Mouse (Mus musculus) small intestine, adult 2 months (tissue): ENCODE results near the gene Zcchc24. TPM values are rescaled to one million over a fixed set of nuclear protein-coding genes. Genes with fewer than 3 reads are reported as not detected.

Experiments
- H3K27ac ChIP-seq: fragments of 200-500 bp; 2 replicates; pipeline ENCODE4 v1.5.1; 2012; ENCODE audit warnings: low read depth, low read length, control low read depth, inconsistent platforms; ENCODE audit not compliant: insufficient read depth
- H3K27me3 ChIP-seq: fragments of 200-500 bp; 2 replicates; pipeline ENCODE4 v1.6.1; 2012; ENCODE audit warnings: mild to moderate bottlenecking, moderate library complexity, low read length, inconsistent platforms; ENCODE audit not compliant: control insufficient read depth, insufficient read depth
- H3K36me3 ChIP-seq: fragments of 200-500 bp; 2 replicates; pipeline ENCODE4 v1.6.1; 2012; ENCODE audit warnings: mild to moderate bottlenecking, low read length, control low read depth, inconsistent platforms; ENCODE audit not compliant: control insufficient read depth, insufficient read depth
- H3K4me1 ChIP-seq: fragments of 200-500 bp; 2 replicates; pipeline ENCODE4 v1.6.1; 2012; ENCODE audit warnings: low read length, inconsistent platforms, mixed read lengths; ENCODE audit not compliant: control insufficient read depth, insufficient read depth, insufficient read length
- H3K4me3 ChIP-seq: fragments of 200-500 bp; 2 replicates; pipeline ENCODE4 v1.5.1; 2012; ENCODE audit warnings: low read depth, mild to moderate bottlenecking, control low read depth, inconsistent platforms, low read length, moderate library complexity
- CTCF ChIP-seq: fragments of 200-500 bp; IDR thresholded peaks from 2 replicates; pipeline ENCODE4 v1.5.1; 2012; ENCODE audit warnings: low read depth, mild to moderate bottlenecking, control low read depth, inconsistent platforms, low read length, moderate library complexity, mixed read lengths; ENCODE audit not compliant: insufficient replicate concordance, insufficient read length; ENCODE audit errors: extremely low read depth
- POLR2A ChIP-seq: fragments of 200-500 bp; IDR thresholded peaks from 2 replicates; pipeline ENCODE4 v1.6.1; 2012; ENCODE audit warnings: low read depth, mild to moderate bottlenecking, control low read depth, inconsistent platforms, low read length, moderate library complexity
- WGBS: fragments of 180-500 bp; shearing (Covaris S2); methylation state at CpG from one replicate; pipeline ENCODE4 v1.1.7; 2018; 5-methylcytosine and 5-hydroxymethylcytosine counted together
- polyA plus RNA-seq: library from polyadenylated mRNA; depleted of rRNA; stranded (reverse); fragments of >200 nt; gene quantifications from 2 replicates; pipeline ENCODE4 v1.2.3, GENCODE M21; 2012

The Zcchc24 gene
- polyA plus RNA-seq, 1 experiment: 10.1 TPM

GRCm38 (mm10) chr14:25707691-25708181 lies 61.1 kb downstream of the Zcchc24 start:
- Histone ChIP-seq H3K4me1 (peaks cover 3% of the 10 kb centered on the region; the same call in 1 of the 2 replicates), H3K4me3 (no peak overlapping the region), H3K27me3 (no peaks in the 10 kb centered on the region), H3K27ac (no peak overlapping the region; the same call in 1 of the 2 replicates), H3K36me3 (no peaks in the 10 kb centered on the region)
- TF ChIP-seq POLR2A (no peak), CTCF (peak; percentile 61; the same call in 1 of the 2 replicates)
- WGBS: 43% methylated on average over 5 of the region's 5 CpGs

GRCm38 (mm10) chr14:25701986-25702385 lies 66.9 kb downstream of the Zcchc24 start:
- H3K4me1 ChIP-seq: no peaks in the 10 kb centered on the region
- no peaks in the 10 kb centered on the region for H3K27me3 ChIP-seq
- peaks cover 20% of the 10 kb centered on the region; the same call in 1 of the 2 replicates for H3K36me3 ChIP-seq
- H3K27ac ChIP-seq: no peak overlapping the region
- no peak for TF ChIP-seq POLR2A
- peak; percentile 46; the same call in 1 of the 2 replicates for TF ChIP-seq CTCF
- H3K4me3 ChIP-seq: no peak overlapping the region

DNA sequence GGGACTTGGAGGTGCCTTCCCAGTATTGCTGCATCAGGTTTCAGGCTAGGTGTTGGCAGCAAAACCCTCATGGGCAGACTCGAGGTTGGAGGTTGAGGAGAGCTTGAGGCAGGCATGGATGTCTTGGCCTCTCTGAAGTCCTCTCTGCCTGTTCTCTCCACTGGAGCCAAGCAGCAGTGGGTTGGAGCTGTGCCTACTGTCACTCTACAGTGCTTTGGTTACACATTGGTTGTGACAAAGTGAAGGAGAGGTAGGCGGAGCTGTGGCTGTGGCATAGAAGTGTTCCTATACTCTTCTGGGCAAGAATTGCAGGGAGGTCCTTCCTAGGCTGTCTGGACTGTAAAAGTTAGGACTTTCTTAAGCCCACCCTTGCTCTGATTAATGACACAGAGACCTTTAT lies 72.5 kb downstream of the Zcchc24 start:
- peaks cover 23% of the 10 kb centered on the region; the same call in 1 of the 2 replicates for H3K36me3 ChIP-seq
- H3K27me3 ChIP-seq: no peaks in the 10 kb centered on the region
- WGBS: 77% methylated on average over 2 of the region's 2 CpGs
- peaks cover 16% of the 10 kb centered on the region for H3K4me1 ChIP-seq
- TF ChIP-seq POLR2A (no peak), CTCF (no peak)
- no peak overlapping the region for H3K27ac ChIP-seq
- no peak overlapping the region for H3K4me3 ChIP-seq

GRCm38 (mm10) chr14:25695059-25695458 lies 73.8 kb downstream of the Zcchc24 start:
- peaks cover 22% of the 10 kb centered on the region; the same call in 1 of the 2 replicates for H3K36me3 ChIP-seq
- H3K27ac ChIP-seq: no peak overlapping the region
- H3K4me1 ChIP-seq: peaks cover 16% of the 10 kb centered on the region
- peak overlapping the region; percentile 39 for H3K4me3 ChIP-seq
- no peaks in the 10 kb centered on the region for H3K27me3 ChIP-seq
- 17% methylated on average over 6 of the region's 6 CpGs for WGBS
- TF ChIP-seq POLR2A (no peak), CTCF (no peak)

GRCm38 (mm10) chr14:25694569-25694897 lies 74.3 kb downstream of the Zcchc24 start:
- WGBS: under 1% methylated on average over 10 of the region's 10 CpGs
- TF ChIP-seq CTCF (no peak), POLR2A (no peak)
- Histone ChIP-seq H3K36me3 (peaks cover 17% of the 10 kb centered on the region; the same call in 1 of the 2 replicates), H3K4me3 (peak overlapping the region; percentile 93), H3K27me3 (no peaks in the 10 kb centered on the region), H3K4me1 (peaks cover 16% of the 10 kb centered on the region), H3K27ac (0 out of 2 replicates have a peak overlapping the region, but pooled peaks have one; percentile 19)

DNA sequence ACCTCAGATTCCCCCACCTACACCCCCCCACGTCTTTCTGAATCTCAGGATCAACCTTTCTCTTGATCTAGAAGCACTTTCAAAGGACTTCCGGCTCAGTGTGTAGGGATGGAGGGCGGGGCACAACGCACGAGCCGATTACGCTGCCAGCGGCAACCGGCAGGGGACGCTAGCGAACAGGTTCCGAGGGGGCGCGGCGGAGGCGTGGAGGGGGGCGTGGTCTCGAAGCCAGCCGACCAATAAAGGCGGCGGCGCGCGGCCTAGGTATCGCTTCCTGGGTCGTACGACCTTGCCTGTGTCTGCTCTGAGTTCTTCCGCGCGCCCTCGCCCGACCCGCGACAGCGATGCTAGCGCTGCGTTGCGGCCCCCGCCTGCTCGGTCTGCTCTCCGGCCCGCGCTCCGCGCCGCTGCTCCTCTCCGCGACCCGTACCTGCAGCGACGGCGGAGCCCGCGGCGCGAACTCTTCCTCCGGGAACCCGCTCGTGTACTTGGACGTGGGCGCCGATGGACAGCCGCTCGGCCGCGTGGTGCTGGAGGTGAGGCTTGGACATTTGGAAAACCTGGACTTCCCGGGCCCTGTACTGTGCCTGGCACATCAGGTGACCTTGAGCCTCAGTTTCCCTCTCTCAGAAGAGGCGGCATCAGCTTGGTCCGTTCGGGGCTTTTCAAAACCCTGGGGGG lies 74.8 kb downstream of the Zcchc24 start, which contains the start of gene Ppif:
Ppif (plus strand) TSS at position 267 of the 681 bp plus-strand sequence.
- under 1% methylated on average over 70 of the region's 70 CpGs for WGBS
- peak; percentile 96 for TF ChIP-seq CTCF
- TF ChIP-seq POLR2A: peak; percentile 79
- Histone ChIP-seq H3K27me3 (no peaks in the 10 kb centered on the region), H3K4me3 (peak within 1 kb of the TSS; percentile 93), H3K36me3 (peaks cover 14% of the 10 kb centered on the region; the same call in 1 of the 2 replicates), H3K27ac (peak within 1 kb of the TSS; percentile 88), H3K4me1 (peaks cover 16% of the 10 kb centered on the region)

DNA sequence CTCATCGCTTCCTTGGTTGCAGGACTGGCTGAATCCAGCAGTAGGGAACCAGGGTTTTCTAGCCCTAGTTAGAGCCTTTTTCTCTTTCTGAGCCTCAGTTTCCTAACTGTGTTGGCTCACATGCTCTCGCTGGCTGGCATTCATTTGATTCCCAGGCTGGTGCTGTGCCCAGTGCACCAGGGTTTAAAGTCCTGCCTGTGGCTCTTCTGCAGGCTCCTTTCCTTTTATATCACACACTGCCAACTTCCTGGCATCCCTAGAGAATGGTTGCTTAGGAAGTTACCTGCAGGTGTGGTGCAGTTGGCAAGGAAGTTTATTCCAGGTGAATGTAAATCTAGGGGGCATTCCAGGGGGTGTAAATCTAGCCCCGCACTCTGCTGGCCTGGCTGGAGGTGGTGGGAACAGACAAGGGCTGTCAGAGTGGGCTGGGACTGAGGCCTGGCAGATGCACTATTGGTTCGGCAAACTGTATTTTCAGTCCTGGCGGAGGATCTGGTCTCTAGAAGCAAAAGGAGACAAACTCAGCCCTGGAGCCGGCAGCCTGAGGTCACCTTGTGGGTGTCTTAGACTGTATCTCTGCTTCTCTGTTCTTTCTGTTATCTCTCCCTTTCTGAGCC lies 75.5 kb downstream of the Zcchc24 start:
- Histone ChIP-seq H3K36me3 (peaks cover 9% of the 10 kb centered on the region; the same call in 1 of the 2 replicates), H3K27ac (peak overlapping the region; percentile 88), H3K27me3 (no peaks in the 10 kb centered on the region), H3K4me1 (peaks cover 16% of the 10 kb centered on the region), H3K4me3 (peak overlapping the region; percentile 93)
- TF ChIP-seq POLR2A (no peak), CTCF (no peak)
- WGBS: 12% methylated on average over 6 of the region's 6 CpGs
